Mouse (Mus musculus) frontal cortex, adult (tissue): ENCODE data around the gene Ctnnd2.
"Not testable (repeated sequence)": the region's sequence is repeated elsewhere in the genome, so short reads cannot be mapped to it uniquely, and the experiment has no call there.

Experiments
- ATAC-seq: cut with Nextera tagmentation; 2 replicates; pipeline ENCODE4 v1.9.2; 2017; ENCODE audit warnings: mild to moderate bottlenecking, moderate library complexity, mixed read lengths; ENCODE audit not compliant: low TSS enrichment

Gene Ctnnd2

GRCm38 (mm10) chr15:30172391-30173281, at the start of gene Ctnnd2:
TSS of gene Ctnnd2 (plus strand) at chr15:30172593.
- peak; percentile 84 for ATAC-seq

- ATAC-seq: no peak
These were observed 41.7 kb upstream of the Ctnnd2 start for GRCm38 (mm10) chr15:30130705-30131104.

GRCm38 (mm10) chr15:30139626-30140025, 32.8 kb upstream of the Ctnnd2 start:
- ATAC-seq: not testable (repeated sequence)

GRCm38 (mm10) chr15:30145413-30145812, 27.0 kb upstream of the Ctnnd2 start:
- ATAC-seq: no peak

GRCm38 (mm10) chr15:30152176-30152575, 20.2 kb upstream of the Ctnnd2 start:
- no peak for ATAC-seq

GRCm38 (mm10) chr15:30157975-30158374, 14.4 kb upstream of the Ctnnd2 start:
- no peak for ATAC-seq

- ATAC-seq: no peak
These were observed 2.4 kb upstream of the Ctnnd2 start for GRCm38 (mm10) chr15:30170031-30170430.

- no peak for ATAC-seq
These were observed 749 bp upstream of the Ctnnd2 start for GRCm38 (mm10) chr15:30171493-30172195.

- peak; percentile 36 for ATAC-seq
These were observed 1.1 kb downstream of the Ctnnd2 start for GRCm38 (mm10) chr15:30173370-30173941.

- ATAC-seq: no peak
These were observed 1.9 kb downstream of the Ctnnd2 start for GRCm38 (mm10) chr15:30174321-30174720.

GRCm38 (mm10) chr15:30184020-30184419, 11.6 kb downstream of the Ctnnd2 start:
- ATAC-seq: peak; percentile 83

GRCm38 (mm10) chr15:30190872-30191271, 18.5 kb downstream of the Ctnnd2 start:
- peak; percentile 60 for ATAC-seq

GRCm38 (mm10) chr15:30191931-30192668, 19.7 kb downstream of the Ctnnd2 start:
- ATAC-seq: peak; percentile 84

- no peak for ATAC-seq
These were observed 26.0 kb downstream of the Ctnnd2 start for GRCm38 (mm10) chr15:30198429-30198828.

GRCm38 (mm10) chr15:30199785-30200184, 27.4 kb downstream of the Ctnnd2 start:
- ATAC-seq: peak; percentile 53

- ATAC-seq: no peak
These were observed 28.8 kb downstream of the Ctnnd2 start for GRCm38 (mm10) chr15:30201211-30201610.

- ATAC-seq: no peak
These were observed 29.2 kb downstream of the Ctnnd2 start for GRCm38 (mm10) chr15:30201617-30202016.

GRCm38 (mm10) chr15:30212746-30213145, 40.4 kb downstream of the Ctnnd2 start:
- ATAC-seq: no peak

GRCm38 (mm10) chr15:30215871-30216270, 43.5 kb downstream of the Ctnnd2 start:
- peak; percentile 57; the same call in 1 of the 2 replicates for ATAC-seq

- no peak for ATAC-seq
These were observed 56.7 kb downstream of the Ctnnd2 start for GRCm38 (mm10) chr15:30229112-30229511.

GRCm38 (mm10) chr15:30235210-30236034, 63.0 kb downstream of the Ctnnd2 start:
- no peak for ATAC-seq
